Mouse (Mus musculus): ENCODE data around the gene Hist1h2ag.

Hist1h2ag gene

DNA sequence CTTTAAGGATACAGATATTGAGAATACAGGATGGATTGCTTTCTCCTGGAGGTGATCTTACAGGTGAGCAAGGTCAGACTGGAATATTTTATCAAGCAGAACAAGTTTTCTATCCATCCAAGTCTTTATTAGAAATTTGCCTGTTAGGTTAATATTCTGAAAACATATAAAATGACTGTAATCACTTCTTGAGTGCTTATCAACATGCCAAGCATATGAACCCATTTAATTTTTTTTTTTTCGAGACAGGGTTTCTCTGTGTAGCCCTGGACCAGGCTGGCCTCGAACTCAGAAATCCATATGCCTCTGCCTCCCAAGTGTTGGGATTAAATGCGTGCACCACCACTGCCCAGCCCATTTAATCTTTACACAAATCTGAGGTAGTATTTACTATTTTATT, 5.8 kb downstream of the Hist1h2ag start:
- no peak for DNase-seq (ENCODE audit: low spot score)

DNA sequence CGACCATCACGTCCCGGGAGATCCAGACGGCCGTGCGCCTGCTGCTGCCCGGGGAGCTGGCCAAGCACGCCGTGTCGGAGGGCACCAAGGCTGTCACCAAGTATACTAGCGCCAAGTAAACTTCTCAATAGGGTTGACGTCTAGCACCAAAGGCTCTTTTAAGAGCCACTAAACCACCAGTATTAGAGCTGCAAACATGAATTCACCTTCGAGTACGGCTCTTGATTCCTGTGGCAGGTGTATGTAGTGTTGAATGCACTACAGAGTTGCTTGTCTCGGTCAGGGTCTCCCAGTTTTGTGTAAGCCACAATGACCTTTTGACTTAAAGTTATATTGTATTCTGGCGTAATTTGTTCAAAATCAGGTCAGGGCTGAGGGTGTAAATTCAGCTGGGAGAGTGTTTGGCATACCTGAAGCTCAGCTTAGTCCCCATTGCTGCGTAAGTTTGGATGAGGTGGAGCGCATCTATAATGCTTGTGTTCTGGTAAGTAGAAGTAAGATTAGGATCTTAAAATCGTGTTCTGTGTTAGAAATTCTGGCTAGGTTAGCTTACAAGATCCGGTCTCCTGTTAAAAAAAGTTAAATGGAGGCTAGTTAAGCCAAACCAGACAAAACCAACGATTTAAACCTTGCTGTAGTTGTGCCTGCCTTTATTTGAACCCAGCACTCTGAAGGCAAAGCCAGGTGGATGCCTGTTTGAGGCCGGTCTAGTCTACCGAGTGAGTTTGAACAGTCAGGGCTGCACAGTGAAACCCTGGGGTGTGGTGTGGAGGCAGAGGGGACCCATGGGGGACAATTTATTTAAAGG, 6.4 kb downstream of the Hist1h2ag start:
- no peak for DNase-seq (ENCODE audit: low spot score)

DNA sequence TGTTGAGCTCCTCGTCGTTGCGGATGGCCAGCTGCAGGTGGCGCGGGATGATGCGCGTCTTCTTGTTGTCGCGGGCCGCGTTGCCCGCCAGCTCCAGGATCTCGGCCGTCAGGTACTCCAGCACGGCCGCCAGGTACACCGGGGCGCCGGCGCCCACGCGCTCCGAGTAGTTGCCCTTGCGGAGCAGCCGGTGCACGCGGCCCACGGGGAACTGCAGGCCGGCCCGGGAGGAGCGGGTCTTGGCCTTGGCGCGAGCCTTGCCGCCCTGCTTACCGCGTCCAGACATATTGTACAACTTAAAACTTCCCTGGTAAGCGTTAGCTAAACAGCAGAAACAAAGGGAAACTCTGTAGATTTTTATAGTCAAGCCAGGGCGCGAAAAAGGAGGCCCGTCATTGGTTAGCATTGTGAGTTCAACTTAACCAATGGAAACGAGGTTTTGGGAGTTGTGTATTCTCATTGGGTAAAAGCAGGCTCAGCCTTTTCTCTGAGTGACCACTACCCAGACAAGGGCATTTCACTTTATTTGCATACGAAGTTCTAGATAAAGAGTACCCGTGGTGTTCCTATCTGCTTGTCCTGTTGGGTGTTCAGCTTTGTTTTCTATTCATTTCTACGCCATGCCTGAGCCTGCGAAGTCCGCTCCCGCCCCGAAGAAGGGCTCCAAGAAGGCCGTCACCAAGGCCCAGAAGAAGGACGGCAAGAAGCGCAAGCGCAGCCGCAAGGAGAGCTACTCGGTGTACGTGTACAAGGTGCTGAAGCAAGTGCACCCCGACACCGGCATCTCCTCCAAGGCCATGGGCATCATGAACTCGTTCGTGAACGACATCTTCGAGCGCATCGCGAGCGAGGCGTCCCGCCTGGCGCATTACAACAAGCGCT, 7.2 kb downstream of the Hist1h2ag start, which contains the start of the genes Hist1h2ah and Hist1h2bk:
Hist1h2ah (minus strand) TSS at position 302 of the 882 bp plus-strand sequence.
Hist1h2bk (plus strand) TSS at position 604 of the 882 bp plus-strand sequence.
- DNase-seq (ENCODE audit: low spot score) = peak; percentile 85

DNA sequence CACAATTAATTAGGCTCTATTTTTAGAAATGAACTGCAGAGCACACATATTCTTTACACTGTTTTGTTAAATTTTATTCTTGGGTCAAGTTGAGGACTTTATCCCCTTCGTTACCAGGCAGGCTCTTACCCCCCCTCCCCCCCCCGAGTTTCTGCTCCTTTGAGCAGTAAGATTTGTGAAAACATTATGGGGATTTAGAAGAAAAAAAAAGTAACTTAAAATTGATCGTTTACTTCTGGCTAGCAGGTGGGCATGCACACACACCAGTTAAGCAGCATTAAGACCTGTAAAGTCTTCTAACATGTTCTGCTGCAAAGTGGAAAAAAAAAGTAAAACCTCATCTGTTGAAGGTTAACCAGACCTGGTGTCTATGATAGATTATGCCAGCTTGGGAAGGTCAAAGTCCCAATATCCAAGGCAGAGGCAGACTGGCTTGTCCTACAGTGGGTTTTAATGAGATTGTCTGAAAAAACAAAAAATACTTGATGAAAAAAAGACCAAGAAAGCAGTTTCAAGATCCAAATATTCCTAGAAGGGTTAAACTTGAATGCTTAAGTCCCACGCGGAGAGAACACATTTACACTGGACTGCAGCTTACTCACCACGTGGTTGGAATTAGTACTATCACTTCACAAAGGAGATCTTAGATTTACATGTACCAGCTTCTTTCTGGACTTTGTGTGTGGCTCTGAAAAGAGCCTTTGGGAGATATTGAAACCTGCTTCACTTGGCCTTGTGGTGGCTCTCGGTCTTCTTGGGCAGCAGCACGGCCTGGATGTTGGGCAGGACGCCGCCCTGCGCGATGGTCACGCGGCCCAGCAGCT, 8.1 kb downstream of the Hist1h2ag start:
- no peak for DNase-seq (ENCODE audit: low spot score)

DNA sequence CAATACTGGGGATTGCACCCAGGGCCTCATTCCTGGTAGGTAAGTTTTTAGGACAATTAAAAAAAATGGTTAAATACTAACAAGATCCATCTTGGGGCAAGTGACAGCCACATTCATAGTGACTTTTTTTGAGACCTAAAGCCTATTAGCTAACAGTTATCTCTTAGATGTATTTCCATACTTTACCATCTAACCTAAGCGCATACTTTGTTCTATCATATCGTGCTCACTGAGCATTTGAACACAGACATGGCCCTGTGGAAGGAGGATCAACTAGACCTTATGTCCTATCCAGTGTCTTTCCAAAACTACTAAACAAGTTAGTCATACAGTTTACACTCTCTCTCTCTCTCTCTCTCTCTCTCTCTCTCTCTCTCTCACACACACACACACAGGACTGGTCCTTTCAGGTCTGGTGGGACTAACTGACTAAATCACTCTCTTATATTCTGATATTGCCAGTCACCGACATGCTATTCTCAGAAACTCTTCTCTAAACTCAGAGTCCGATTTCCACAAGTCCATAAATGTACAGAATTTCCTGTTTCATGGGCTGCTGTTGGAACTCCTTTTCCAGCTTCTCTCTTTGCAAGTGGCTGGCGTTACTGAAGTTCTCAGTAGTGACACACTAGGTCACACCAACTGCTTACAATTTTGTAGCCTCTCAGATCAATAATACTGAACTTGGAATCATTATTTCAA, 8.9 kb downstream of the Hist1h2ag start:
- no peak for DNase-seq (ENCODE audit: low spot score)

DNA sequence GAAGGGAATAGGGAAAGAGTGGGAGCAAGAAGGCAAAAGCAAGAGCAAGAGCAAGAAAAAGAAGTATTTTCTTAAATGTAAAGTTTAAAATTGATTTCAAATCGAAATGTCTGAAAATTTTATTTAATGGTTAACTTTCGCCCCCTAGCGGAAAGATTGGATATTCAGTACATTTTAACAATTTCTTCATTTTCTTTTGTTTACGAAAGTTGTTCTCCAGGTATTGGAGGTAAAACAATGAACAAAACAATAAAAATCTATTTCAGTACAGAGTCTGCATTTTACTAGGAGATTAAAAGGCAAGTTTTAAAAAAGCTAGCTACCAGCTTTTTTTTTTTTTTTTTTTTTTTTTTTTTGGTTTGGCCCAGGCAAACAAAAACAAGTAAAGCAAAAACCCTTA, 12.3 kb downstream of the Hist1h2ag start:
- DNase-seq (ENCODE audit: low spot score) = no peak

DNA sequence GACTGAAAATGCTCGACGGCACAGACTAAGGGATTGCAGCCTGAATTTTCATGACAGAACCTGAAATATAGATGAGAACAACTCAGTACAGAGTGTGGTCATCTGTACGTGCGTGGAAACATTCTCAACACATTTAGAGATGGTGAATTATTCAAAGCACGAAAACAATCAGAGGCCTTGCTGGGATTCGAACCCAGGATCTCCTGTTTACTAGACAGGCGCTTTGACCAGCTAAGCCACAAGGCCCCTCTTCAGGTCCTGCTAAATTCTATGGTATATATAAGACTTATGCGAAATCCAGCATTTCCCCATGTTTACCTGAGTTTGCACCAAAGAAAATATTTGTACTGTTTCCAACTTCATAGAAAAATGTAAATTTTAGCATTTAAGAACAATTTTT, 12.8 kb downstream of the Hist1h2ag start:
- no peak for DNase-seq (ENCODE audit: low spot score)

DNA sequence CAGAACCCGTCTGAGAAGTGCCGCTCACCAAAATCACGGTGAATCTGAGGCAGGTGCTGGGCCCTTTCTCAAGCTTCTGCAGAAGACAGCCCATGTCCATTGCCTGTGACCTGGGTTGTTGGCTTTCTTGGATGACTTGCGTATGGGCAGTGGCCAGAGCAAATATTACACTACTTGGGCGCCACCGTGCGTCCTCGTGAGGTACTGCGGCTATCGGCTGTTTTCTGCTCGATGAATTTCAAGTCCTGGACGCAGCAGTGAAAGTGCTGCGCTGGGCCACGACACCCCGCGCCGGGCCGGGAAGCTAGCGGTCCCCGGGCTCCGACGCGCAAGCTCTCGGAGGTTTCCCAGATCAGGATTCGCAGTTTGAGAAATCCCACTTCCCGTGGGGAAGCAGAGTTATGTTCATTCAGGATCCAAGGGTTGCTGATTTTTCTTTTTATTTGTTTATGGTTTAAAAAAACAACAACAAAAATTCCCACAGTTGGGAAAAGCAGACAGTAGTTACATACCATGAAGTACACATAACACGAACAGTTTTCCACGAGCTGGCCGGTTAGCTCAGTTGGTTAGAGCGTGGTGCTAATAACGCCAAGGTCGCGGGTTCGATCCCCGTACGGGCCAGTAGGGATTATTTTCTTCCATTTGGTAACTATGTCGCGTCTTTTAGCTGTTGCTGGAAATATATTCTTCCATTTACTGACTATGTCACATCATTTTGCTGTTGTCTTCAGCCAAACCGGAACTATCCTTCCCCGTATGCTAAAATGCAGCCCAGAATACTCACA, 13.9 kb downstream of the Hist1h2ag start:
- peak; percentile 97 for DNase-seq (ENCODE audit: low spot score)

DNA sequence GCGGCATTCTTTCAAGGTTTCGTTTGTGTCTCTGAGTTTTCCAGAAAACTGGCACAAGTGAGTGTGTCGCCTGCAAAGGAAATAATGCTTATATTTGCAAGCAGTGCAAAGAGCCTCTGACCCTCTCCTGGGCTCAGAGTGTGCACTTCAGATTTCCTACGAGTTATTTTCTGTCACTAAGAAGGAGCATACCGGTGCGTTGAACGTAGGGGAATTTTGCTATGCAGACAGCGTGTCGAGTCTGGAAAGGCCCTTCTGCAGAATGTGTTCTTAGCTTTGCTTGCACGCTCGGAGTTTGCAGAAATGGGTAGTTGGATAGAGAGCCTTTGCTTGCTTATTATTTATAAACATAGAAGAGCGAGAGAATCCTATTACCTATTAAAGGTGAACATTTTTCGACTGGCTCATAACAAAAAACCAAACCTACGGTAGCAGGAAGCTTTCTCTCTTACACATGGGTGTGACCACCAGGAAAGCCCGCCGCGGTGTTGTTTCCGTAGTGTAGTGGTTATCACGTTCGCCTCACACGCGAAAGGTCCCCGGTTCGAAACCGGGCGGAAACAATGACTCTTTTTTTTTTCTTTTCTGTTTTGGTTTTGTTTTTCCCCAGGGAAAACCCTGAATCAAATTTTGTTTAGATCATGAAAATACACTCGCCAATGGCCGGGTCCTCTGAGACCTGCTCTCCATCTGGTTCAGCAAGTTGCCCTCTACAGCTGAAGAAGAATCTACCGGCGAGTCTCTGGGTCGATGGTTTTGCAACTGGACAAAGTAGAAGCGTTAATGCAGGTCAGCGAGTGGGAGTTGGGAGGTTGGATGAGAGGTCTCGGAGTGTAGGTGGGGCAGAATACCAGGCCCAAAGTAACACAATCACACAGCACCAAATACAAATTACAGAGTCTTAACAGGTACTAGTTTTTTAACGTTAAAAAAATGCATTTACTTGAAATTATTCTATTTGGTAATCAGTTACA, 16.4 kb downstream of the Hist1h2ag start:
- peak; percentile 72 for DNase-seq (ENCODE audit: low spot score)

DNA sequence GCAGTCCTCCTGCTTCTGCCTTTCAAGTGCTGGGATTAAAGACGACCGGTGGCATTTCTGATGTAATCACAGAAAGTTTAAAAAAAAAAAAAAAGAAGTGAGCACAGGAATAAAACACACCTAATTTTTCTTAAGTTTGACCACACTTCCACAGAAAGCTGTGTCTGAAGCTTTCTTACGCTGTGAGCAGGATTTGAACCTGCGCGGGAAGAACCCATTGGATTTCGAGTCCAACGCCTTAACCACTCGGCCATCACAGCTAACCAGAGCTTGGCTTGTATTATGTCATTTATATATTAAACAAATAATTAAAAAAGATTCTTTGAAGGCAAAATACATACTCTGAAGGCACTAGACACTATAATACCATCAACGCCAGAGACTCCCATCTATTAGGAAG, 20.5 kb downstream of the Hist1h2ag start:
- DNase-seq (ENCODE audit: low spot score) = no peak

DNA sequence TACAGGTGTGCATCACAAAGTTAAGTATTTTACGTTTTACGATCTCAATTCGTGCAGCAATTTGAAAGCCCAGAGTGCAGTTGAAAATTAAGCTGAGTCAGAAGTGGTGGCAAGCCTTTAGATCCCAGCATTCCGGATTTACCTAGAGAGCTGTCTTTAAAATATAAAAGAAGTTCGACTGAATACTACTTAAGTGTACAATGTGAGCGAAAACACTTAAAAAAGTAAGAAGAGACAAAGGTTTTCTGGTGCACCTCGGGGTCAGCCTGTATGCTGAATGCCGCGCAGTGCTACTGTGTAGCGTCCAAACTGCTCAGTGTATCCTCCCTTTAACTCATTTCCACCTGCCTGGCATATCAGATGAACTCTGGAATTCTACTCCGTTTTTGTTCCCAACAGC, 21.2 kb downstream of the Hist1h2ag start:
- no peak for DNase-seq (ENCODE audit: low spot score)

DNA sequence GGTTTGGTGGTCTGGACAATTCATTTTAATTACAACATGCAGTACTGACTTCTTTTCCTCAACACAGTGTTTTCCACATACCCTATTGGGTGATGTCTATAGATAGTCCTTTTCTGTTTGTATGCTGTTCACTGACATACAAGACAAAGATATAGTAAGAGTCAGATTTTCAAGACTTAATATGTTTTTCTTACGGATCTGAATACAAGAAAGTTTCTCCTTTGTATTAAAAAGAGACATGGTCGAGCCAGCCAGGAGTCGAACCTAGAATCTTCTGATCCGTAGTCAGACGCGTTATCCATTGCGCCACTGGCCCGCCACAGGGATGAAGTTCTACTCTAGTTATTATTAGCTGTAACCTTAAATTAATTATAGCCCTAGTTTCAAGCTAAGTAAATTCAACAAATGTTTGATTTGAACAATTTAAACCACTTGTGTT, 21.8 kb downstream of the Hist1h2ag start:
- DNase-seq (ENCODE audit: low spot score) = no peak

DNA sequence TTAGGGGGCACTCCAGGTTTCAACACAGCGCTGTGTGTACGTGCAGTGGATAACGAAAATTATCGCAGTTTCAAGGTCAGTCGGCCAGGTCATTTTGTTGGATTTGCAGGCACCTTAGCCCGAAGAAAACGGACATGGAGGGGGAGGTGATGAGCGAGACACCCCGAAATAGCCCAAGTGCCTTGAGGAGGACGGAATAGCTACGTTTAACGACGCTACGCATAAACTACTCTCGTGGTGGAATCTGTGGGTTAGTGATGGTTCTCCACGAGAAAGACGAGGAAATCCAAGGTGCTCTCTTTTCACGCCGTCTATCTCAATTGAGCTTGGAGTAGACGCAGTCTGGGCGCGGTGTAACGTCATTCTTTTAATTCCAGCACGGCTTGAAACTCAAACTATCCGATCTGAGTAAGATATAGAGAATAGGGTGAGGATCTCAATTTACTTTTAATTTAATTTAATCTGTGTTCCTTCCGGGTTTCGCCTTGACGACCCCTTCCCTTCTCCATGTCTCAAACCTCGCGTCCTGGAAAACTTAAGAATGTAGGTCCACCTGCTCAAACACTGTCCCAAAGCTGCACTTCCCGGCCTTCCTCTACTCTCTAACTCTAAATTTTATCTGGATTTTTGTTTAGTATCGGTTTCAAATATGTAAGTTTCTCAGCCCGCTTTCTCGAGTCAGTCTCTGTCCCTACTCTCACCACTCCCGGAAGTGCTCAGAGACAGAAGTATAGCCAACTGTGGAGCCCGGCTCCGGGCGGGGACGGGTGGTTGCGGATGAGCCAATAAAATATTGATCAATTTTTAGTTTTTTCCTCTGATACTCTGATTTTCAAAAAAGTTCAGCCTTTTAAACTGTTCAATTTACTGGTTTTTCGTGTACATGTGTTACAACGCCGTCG, 22.6 kb downstream of the Hist1h2ag start:
- no peak for DNase-seq (ENCODE audit: low spot score)

DNA sequence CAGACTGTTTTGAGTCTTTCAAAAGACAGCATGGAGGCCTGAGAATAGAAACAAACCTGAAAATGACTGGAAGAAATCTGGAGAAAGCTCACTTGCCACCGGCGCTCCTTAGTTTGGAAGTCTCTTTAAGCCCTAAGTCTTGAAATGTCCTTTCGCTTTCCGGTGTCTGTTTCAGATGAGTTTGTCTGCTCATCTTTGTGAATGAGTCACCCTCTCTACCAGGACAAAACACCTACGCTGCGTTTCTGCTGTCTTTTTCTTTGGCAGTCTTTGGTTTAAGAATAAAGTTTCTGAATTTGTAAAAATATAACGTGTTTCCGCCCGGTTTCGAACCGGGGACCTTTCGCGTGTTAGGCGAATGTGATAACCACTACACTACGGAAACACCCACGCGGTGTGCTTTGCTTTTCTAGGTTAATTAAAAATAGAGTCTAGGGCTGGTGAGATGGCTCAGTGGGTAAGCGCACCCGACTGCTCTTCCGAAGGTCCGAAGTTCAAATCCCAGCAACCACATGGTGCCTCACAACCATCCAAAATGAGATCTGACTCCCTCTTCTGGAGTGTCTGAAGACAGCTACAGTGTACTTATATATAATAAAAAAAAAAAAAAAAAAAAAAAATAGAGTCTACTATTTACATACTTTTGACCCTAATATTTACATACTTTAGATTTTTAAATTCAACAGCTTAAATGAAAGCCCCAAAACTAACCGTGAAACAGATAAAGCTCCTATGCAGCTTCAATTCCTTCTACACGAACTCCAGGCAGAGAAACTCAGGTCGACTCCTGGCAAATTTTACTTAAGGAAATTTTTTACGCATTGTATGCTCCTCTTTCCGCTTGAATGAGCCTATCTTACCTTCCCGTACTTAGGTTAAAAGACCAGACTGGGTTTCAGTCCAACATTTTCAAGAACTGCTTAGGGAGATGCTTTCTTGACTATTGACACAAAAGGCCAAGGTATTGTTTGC, 27.0 kb downstream of the Hist1h2ag start:
- DNase-seq (ENCODE audit: low spot score) = peak; percentile 69

DNA sequence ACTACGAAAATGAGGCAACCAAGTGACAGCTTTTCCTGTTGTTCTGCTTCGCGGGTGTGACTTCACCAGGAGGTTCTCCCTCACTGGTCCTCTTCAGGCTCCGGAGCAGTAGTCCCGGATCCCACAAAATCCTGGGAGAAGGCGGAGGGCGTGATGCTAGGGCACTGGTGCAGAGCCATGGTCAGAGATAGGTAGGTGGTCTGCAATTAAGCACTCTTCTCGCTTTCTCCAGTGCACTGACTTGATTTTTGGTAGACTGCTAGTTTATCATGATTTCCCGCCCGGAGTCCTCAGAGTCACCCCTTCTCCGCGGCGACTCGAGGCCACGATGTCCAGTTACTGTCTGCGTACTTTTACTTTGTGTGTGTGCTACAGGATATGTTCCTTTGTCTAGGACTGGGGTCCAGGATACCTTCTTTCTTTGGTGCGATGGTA, 28.3 kb downstream of the Hist1h2ag start:
- DNase-seq (ENCODE audit: low spot score) = no peak

DNA sequence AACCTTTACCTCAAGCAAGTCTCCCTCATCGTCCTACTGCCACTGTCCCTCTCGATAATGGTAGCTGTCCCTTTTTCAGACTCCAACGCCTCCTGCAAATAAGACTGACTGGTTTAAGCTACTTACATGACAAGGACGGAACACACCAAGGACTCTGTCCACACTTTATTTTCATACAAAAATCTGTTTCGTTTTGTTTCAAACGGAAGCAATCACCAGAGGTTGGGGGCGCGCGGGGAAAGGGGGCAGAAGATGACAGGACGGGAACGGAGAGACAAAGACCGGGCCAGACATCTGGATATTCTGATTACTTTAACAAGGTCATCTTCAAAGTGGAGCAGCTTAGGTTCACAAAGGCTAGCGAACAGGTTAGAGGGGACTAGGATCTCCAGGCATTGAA, 29.0 kb downstream of the Hist1h2ag start:
- DNase-seq (ENCODE audit: low spot score) = no peak

DNA sequence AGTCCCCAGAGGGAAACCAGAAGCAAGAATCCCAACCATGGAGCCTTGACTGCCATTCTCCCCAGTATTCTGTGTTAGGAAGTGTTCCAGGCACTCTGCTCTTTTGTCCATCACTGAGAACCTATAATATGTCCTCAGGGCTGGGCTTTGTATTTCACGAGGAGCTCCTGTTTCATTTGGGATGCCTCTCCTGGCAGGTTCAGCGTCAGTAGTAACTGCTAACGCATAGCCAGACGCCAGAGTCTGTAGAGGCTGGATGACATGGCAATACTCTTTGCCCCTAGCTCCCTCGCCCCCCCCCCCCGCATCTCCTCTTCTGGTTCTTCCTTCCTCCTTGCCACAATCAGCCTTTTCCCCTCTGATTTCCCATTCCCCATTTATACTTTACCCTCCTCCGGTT, 33.1 kb downstream of the Hist1h2ag start, which contains the start of gene Prss16:
Prss16 (minus strand) TSS at position 101 of the 400 bp plus-strand sequence.
- no peak for DNase-seq (ENCODE audit: low spot score)
